Mouse (Mus musculus): ENCODE data around the gene Usp12. TPM values are rescaled to one million over a fixed set of nuclear protein-coding genes. Genes with fewer than 3 reads are reported as not detected.

Gene Usp12
- polyA plus RNA-seq, 1 experiment from 2014 or later, result 17.5 TPM

DNA sequence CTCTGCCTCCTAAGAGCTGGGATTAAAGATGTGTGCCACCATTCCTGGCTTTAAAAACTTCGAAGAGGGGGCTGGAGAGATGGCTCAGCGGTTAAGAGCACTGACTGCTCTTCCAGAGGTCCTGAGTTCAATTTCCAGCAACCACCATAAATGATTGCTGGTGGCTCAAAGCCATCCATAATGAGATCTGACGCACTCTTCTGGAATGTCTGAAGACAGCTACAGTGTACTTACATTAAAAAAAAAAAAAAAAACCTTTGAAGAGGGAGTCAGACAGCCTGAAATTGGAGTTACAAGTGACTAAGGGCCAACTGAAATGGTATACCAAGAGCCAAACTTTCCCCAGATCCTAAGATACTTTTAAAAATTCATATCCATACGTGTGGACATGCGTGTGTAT is 29.0 kb downstream of the Usp12 start:
- no peak overlapping the region for H3K4me3 ChIP-seq (replicated peaks; ENCODE audit: low read length)
- ATAC-seq, result no peak
- WGBS, result 93% methylated on average over 5 of the region's 5 CpGs
- H3K9me3 ChIP-seq (ENCODE audit: control insufficient read depth, low read length), result no peaks in the 10 kb centered on the region
- H3K36me3 ChIP-seq (ENCODE audit: control insufficient read depth, insufficient read depth), result no peaks in the 10 kb centered on the region; the same call in none of the 2 replicates
- peaks cover 8% of the 10 kb centered on the region; the same call in 1 of the 2 replicates for H3K4me1 ChIP-seq (replicated peaks; ENCODE audit: control insufficient read depth, insufficient read depth, low read length)
- no peak overlapping the region for H3K27ac ChIP-seq (ENCODE audit: low read length)
- no peaks in the 10 kb centered on the region for H3K27me3 ChIP-seq (replicated peaks; ENCODE audit: control insufficient read depth, insufficient read depth, low read length)
- H3K9ac ChIP-seq (replicated peaks; ENCODE audit: low read depth, low read length), result no peak overlapping the region
- H3K4me2 ChIP-seq (ENCODE audit: low read length), result no peak overlapping the region

DNA sequence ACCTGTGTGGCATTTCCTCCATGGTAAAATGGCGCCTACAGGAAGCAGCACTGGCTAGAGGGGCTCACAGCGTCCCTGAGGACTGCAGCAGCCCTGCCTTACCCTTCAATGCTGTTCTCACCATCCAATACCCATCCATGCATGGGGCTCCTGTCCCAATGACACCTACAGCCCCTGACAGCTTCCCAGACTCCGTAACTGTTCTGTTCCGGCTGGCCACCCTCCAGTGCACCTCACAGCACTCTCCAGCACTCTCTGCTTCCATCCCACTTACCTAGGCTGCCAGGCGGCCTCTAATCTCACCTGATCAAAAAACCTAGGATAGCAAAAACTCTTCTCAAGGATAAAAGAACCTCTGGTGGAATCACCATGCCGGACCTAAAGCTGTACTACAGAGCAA is 35.6 kb downstream of the Usp12 start:
- Histone ChIP-seq H3K27ac (ENCODE audit: low read length) (no peak overlapping the region), H3K9ac (replicated peaks; ENCODE audit: low read depth, low read length) (no peak overlapping the region), H3K9me3 (ENCODE audit: control insufficient read depth, low read length) (no peaks in the 10 kb centered on the region), H3K27me3 (replicated peaks; ENCODE audit: control insufficient read depth, insufficient read depth, low read length) (no peaks in the 10 kb centered on the region), H3K4me1 (replicated peaks; ENCODE audit: control insufficient read depth, insufficient read depth, low read length) (no peaks in the 10 kb centered on the region), H3K4me2 (ENCODE audit: low read length) (no peak overlapping the region), H3K4me3 (replicated peaks; ENCODE audit: low read length) (no peak overlapping the region), H3K36me3 (ENCODE audit: control insufficient read depth, insufficient read depth) (no peaks in the 10 kb centered on the region)
- WGBS, result 87% methylated on average over 6 of the region's 6 CpGs
- ATAC-seq, result no peak

DNA sequence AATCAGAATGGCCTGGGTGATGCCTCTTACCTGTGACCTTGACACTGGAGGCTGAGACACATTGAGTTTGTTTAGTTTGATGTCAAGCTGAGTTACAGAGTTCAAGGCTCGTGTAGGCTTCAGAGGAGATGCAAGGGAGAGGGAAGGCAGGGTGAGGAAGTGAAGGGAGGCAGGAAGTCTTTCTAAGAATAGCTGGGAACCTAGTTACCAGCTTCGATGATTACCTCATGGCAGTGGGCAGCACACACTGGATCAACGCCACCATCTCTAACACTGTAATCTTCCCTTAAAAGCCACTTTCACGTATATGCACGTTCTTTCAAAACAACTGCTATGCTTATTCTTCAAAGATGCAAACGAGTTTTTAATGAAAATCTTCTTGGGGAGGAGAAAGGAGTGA is 36.9 kb downstream of the Usp12 start:
- H3K9ac ChIP-seq (replicated peaks; ENCODE audit: low read depth, low read length), result no peak overlapping the region
- no peak overlapping the region for H3K4me3 ChIP-seq (replicated peaks; ENCODE audit: low read length)

DNA sequence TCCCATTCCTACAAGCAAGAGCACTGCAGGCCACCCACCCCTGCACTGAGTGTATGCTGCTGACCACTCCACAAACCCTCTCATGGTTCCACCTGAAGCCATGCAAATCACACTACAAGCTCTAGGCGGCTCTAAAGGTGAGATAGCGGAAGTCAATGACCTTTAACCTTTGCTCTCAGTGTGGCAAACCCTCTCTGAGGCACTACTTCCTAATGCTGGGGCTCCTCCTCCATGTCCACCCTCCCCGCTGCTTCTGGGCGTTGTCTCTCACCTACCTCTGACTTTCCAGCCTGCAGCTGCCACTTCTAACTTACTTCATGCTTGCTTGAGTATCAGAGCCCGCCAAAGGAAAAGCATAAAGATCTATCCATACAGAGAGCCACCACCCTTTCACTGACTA is 37.5 kb downstream of the Usp12 start:
- no peak overlapping the region for H3K27ac ChIP-seq (ENCODE audit: low read length)
- no peak overlapping the region for H3K4me3 ChIP-seq (replicated peaks; ENCODE audit: low read length)
- no peak overlapping the region for H3K4me2 ChIP-seq (ENCODE audit: low read length)
- no peak overlapping the region for H3K9ac ChIP-seq (replicated peaks; ENCODE audit: low read depth, low read length)
- no peaks in the 10 kb centered on the region for H3K4me1 ChIP-seq (replicated peaks; ENCODE audit: control insufficient read depth, insufficient read depth, low read length)
- H3K27me3 ChIP-seq (replicated peaks; ENCODE audit: control insufficient read depth, insufficient read depth, low read length), result no peaks in the 10 kb centered on the region
- 87% methylated on average over 5 of the region's 5 CpGs for WGBS
- H3K9me3 ChIP-seq (ENCODE audit: control insufficient read depth, low read length), result no peaks in the 10 kb centered on the region
- ATAC-seq, result no peak
- 0 out of 2 replicates have a peak, but pooled peaks cover 4% of the 10 kb centered on the region for H3K36me3 ChIP-seq (ENCODE audit: control insufficient read depth, insufficient read depth)

More for the DNA sequence above, 36.9 kb downstream of the Usp12 start:
- 69% methylated on average over 6 of the region's 6 CpGs for WGBS
- ATAC-seq, result no peak
- Histone ChIP-seq H3K4me1 (replicated peaks; ENCODE audit: control insufficient read depth, insufficient read depth, low read length) (no peaks in the 10 kb centered on the region), H3K4me2 (ENCODE audit: low read length) (no peak overlapping the region), H3K27ac (ENCODE audit: low read length) (no peak overlapping the region), H3K27me3 (replicated peaks; ENCODE audit: control insufficient read depth, insufficient read depth, low read length) (no peaks in the 10 kb centered on the region), H3K36me3 (ENCODE audit: control insufficient read depth, insufficient read depth) (0 out of 2 replicates have a peak, but pooled peaks cover 4% of the 10 kb centered on the region), H3K9me3 (ENCODE audit: control insufficient read depth, low read length) (no peaks in the 10 kb centered on the region)

DNA sequence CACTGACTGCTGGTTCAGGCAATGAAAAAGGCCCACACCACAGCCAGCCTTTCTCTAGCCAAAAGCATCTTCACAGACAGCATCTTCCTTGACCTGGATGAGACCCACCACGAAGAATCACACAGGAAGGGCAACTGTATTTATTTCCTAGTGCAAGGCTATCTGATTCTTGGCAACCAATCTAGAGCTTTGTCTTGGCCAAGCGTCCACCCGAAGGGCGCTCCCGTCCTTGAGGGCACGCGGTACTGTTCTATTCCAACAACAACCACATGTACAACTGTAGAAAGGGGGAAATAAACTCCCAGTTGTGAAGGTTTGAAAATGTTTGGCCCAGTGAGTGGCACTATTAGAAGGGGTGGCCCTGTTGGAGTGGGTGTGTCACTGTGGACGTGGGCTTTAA is 41.6 kb downstream of the Usp12 start:
- no peak overlapping the region for H3K4me2 ChIP-seq (ENCODE audit: low read length)
- WGBS, result 98% methylated on average over 8 of the region's 8 CpGs
- H3K36me3 ChIP-seq (ENCODE audit: control insufficient read depth, insufficient read depth), result 0 out of 2 replicates have a peak, but pooled peaks cover 7% of the 10 kb centered on the region

DNA sequence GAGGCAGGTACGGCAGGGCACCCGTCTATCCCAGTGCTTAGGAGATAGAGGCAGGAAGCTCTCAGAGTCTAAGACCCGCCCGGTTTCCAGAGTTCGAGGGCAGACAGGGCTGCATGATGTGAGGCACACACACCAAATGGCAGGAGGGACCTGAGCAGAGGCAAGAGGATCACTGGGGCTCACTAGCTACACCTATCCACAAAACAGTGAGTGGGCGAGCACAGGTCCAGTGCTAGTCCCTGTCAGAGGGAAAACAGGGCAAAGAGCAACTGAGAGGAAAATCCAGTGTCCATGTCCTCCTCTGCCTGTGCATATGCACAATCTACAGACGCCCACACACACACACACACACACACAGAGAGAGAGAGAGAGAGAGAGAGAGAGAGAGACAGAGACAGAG is 43.8 kb downstream of the Usp12 start:
- Histone ChIP-seq H3K27me3 (replicated peaks; ENCODE audit: control insufficient read depth, insufficient read depth, low read length) (no peaks in the 10 kb centered on the region), H3K27ac (ENCODE audit: low read length) (no peak overlapping the region), H3K9me3 (ENCODE audit: control insufficient read depth, low read length) (no peaks in the 10 kb centered on the region), H3K4me3 (replicated peaks; ENCODE audit: low read length) (no peak overlapping the region), H3K4me1 (replicated peaks; ENCODE audit: control insufficient read depth, insufficient read depth, low read length) (0 out of 2 replicates have a peak, but pooled peaks cover 2% of the 10 kb centered on the region), H3K9ac (replicated peaks; ENCODE audit: low read depth, low read length) (no peak overlapping the region), H3K4me2 (ENCODE audit: low read length) (no peak overlapping the region), H3K36me3 (ENCODE audit: control insufficient read depth, insufficient read depth) (0 out of 2 replicates have a peak, but pooled peaks cover 8% of the 10 kb centered on the region)
- WGBS, result 90% methylated on average over 7 of the region's 7 CpGs
- ATAC-seq, result no peak

More for the DNA sequence above, 41.6 kb downstream of the Usp12 start:
- no peak for ATAC-seq
- no peak overlapping the region for H3K9ac ChIP-seq (replicated peaks; ENCODE audit: low read depth, low read length)
- no peak overlapping the region for H3K4me3 ChIP-seq (replicated peaks; ENCODE audit: low read length)
- no peaks in the 10 kb centered on the region for H3K27me3 ChIP-seq (replicated peaks; ENCODE audit: control insufficient read depth, insufficient read depth, low read length)
- H3K4me1 ChIP-seq (replicated peaks; ENCODE audit: control insufficient read depth, insufficient read depth, low read length), result 0 out of 2 replicates have a peak, but pooled peaks cover 2% of the 10 kb centered on the region
- H3K27ac ChIP-seq (ENCODE audit: low read length), result no peak overlapping the region
- no peaks in the 10 kb centered on the region for H3K9me3 ChIP-seq (ENCODE audit: control insufficient read depth, low read length)

DNA sequence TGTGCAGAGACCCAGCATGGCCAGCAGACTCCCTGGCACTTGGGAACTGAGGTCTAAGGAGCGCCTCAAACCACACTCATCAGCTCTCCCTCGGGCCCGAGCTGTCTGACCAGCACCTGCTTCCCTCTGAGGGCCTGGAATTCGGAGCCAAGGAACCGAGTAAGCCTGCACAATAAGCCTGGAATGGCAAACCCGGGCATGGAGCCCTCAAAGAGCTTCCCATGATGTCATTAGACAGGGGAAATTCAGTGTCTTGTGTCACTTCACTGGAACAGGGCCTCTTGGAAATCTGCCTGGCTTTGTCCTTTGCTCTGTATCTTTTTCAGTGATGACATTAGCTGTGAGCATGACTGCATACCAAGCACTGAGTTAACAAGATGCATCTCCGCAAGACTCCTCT is 44.5 kb downstream of the Usp12 start:
- Histone ChIP-seq H3K9me3 (ENCODE audit: control insufficient read depth, low read length) (no peaks in the 10 kb centered on the region), H3K4me1 (replicated peaks; ENCODE audit: control insufficient read depth, insufficient read depth, low read length) (0 out of 2 replicates have a peak, but pooled peaks cover 2% of the 10 kb centered on the region), H3K9ac (replicated peaks; ENCODE audit: low read depth, low read length) (no peak overlapping the region), H3K27me3 (replicated peaks; ENCODE audit: control insufficient read depth, insufficient read depth, low read length) (no peaks in the 10 kb centered on the region), H3K4me3 (replicated peaks; ENCODE audit: low read length) (no peak overlapping the region), H3K4me2 (ENCODE audit: low read length) (no peak overlapping the region), H3K36me3 (ENCODE audit: control insufficient read depth, insufficient read depth) (0 out of 2 replicates have a peak, but pooled peaks cover 8% of the 10 kb centered on the region), H3K27ac (ENCODE audit: low read length) (peak overlapping the region; percentile 10; the same call in 1 of the 2 replicates)
- WGBS, result 65% methylated on average over 7 of the region's 7 CpGs
- ATAC-seq, result 0 out of 2 replicates have a peak, but pooled peaks have one; percentile 26

DNA sequence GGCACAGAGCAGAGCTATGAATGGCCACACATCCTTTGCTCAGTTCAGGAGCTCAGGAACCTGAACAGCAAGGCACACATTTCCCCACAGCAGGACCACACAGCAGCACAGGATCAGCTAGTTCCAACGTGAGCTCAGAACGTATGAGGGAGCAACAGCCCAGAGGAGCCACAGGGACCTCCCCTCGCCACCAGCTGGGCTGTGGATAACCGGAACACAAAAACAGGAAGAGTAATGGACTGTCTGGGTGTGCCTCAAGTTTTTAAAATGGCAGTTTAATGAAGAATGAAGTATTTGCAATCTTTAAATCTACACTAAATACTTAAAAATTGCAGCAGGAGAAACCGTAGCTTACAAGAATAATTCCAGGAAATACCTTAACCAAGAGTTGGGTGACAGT is 44.9 kb downstream of the Usp12 start:
- no peak overlapping the region for H3K4me3 ChIP-seq (replicated peaks; ENCODE audit: low read length)
- no peak for ATAC-seq
- no peak overlapping the region for H3K4me2 ChIP-seq (ENCODE audit: low read length)
- H3K27me3 ChIP-seq (replicated peaks; ENCODE audit: control insufficient read depth, insufficient read depth, low read length), result no peaks in the 10 kb centered on the region
- 0 out of 2 replicates have a peak, but pooled peaks cover 8% of the 10 kb centered on the region for H3K36me3 ChIP-seq (ENCODE audit: control insufficient read depth, insufficient read depth)
- H3K9ac ChIP-seq (replicated peaks; ENCODE audit: low read depth, low read length), result no peak overlapping the region
- no peaks in the 10 kb centered on the region for H3K9me3 ChIP-seq (ENCODE audit: control insufficient read depth, low read length)
- H3K4me1 ChIP-seq (replicated peaks; ENCODE audit: control insufficient read depth, insufficient read depth, low read length), result 0 out of 2 replicates have a peak, but pooled peaks cover 2% of the 10 kb centered on the region
- 82% methylated on average over 5 of the region's 5 CpGs for WGBS
- no peak overlapping the region; the same call in 1 of the 2 replicates for H3K27ac ChIP-seq (ENCODE audit: low read length)

DNA sequence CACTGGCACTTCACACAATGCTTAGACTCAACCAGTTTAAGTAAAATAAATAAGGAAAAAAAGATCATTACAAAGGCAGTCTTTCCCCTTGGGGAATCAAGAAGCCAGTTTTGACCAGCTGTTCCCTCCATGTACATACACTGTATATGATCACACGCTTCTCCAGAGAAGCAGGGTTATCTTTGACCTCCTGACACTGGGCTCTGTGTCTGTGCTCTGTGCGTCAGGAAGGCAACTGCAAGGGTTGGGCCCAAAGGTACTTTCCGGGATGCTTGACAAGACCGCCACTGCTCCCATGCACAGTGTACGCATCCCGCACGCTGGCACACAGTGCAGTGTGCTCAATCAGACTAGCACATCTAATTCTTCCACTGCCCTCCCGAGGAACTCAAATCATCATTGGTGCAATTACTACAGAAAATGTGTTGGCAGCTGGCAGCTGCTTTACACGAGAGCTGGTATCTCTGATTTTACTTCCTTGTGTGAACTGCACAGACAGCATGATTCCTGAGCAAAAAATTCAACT is 57.8 kb downstream of the Usp12 start:
- 75% methylated on average over 9 of the region's 9 CpGs for WGBS
- ATAC-seq, result 0 out of 2 replicates have a peak, but pooled peaks have one; percentile 33
- H3K4me2 ChIP-seq (ENCODE audit: low read length), result no peak overlapping the region
- no peak overlapping the region for H3K27ac ChIP-seq (ENCODE audit: low read length)
- H3K36me3 ChIP-seq (ENCODE audit: control insufficient read depth, insufficient read depth), result 0 out of 2 replicates have a peak, but pooled peaks cover 3% of the 10 kb centered on the region
- no peaks in the 10 kb centered on the region for H3K9me3 ChIP-seq (ENCODE audit: control insufficient read depth, low read length)
- H3K4me3 ChIP-seq (replicated peaks; ENCODE audit: low read length), result no peak overlapping the region
- no peak overlapping the region for H3K9ac ChIP-seq (replicated peaks; ENCODE audit: low read depth, low read length)
- H3K27me3 ChIP-seq (replicated peaks; ENCODE audit: control insufficient read depth, insufficient read depth, low read length), result no peaks in the 10 kb centered on the region
- no peaks in the 10 kb centered on the region for H3K4me1 ChIP-seq (replicated peaks; ENCODE audit: control insufficient read depth, insufficient read depth, low read length)

Measured in forebrain, embryonic 16.5 days (tissue).